Mouse (Mus musculus): ENCODE data around the gene Glrx5.

The Glrx5 gene

DNA sequence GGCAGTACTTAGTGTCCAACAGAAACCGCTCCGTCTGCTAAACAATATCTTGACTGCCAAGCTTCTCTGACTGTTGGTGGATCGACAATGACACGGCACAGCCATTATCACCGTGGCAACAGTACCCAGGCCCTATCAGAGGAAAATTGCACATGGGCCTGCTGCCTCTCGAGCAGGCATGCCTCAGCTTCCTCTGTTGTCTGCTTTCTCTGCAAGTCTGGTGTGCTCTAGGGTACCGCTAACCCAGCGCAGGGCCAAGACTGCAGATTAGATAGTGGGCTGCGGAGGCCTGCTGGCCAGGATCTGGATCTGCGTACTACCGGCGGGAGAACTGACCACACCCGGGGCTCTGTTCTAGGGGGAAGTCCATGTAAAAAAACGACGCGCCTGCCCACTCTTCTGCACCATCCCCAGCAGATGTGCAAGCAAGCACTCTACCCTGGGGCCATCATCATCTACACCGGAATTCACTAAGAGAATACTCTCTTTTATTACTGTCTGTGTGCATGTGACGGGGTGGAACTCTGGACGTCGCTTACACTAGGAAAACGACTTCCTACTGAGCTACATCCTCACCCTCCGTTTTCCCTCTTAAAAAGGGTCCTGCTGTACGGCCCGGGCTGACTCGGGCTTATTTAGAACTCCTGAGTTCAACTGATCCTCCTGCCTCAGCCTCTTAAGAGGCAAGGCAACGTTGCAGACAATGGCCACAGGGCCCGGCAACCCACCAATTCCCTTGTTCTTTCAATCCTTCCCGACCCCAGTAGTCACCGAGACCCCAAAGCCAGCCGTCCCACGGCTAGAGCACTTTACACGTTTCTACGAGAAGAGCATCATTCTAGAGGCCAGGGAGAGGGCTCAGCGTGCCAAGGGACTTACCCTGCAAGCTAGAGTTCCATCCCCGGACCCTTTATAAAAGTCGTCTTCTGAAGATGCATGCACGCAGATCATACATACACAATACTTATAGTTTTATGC lies 1.1 kb upstream of the Glrx5 start:
- in situ Hi-C loops (cut with MboI) = loop anchor here (25.0 kb wide), 1 partner anchor 294 kb away; no protein-coding TSS in a partner anchor

DNA sequence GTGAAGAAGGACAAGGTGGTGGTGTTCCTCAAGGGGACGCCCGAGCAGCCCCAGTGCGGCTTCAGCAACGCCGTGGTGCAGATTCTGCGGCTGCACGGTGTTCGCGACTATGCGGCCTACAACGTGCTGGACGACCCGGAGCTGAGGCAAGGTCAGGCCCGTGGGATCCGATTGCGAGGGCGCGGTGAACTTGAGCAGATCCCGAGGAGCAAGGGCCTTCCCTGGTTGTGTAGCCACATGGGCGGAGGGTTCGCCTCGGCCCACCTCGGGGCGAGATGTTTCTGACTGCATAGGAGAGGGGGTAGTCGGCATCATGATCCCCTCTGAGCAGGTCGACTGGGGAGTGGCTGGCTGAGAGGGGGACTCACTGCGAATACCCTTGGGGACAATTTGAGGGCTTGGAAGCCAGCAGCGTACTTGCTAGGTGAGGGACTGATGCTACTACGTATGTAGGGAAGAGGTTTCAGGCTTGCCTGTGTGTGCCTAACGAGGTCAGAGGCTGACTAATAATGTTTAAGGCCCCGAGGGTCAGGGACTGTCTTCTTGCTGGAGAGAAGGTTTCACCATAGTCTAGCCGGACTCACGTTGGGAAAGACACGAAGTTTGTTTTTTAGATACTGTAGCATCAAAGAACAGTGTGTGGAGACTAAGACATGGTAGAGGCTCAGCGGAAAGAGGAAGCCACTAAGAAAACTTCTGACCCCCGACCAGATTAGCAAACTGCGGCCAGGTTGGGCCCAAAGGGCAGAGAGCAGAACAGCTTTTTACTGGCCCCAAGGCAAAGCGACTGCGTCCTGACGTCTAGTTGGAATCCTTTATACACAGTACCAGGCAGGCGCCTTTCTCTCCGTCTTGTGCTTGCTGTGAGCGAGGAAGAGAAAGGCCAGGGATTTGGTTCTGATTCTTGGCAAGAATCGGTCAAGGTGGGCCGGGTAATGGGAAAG lies 616 bp downstream of the Glrx5 start:
- in situ Hi-C loops (cut with MboI) = loop anchor here (25.0 kb wide), 1 partner anchor 296 kb away; no protein-coding TSS in a partner anchor

DNA sequence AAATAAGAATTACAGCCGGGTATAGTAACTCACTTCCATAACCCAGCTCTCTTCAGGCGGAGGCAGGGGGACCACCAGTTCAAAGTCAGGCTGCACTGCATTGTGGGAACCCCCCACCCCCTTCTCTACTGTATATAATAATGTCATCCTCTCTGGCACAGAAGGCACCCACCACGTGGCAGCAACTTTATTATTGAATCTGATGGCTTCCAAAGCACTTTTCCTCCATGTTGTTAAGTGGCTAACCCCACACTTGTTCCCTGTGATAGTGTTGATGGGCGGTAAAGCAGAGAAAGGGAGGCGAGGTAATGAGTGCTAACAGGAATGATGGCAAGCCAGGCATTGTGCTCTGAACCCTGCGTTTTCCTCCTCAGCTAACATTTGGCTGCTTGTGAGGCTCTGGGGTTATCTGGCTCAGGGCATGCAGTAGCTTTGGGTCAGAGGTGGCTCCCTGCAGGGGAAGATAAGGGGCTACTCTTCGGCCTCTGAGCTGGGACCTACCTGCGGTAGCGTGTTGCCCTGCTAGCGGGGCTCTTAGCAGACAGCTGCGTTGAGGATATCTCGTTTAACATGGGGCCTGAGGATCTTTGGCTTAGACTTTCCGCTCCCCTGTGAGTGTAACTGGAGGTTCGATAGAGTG lies 1.8 kb downstream of the Glrx5 start:
- in situ Hi-C loops (cut with MboI) = loop anchor here (25.0 kb wide), 1 partner anchor 297 kb away; no protein-coding TSS in a partner anchor

DNA sequence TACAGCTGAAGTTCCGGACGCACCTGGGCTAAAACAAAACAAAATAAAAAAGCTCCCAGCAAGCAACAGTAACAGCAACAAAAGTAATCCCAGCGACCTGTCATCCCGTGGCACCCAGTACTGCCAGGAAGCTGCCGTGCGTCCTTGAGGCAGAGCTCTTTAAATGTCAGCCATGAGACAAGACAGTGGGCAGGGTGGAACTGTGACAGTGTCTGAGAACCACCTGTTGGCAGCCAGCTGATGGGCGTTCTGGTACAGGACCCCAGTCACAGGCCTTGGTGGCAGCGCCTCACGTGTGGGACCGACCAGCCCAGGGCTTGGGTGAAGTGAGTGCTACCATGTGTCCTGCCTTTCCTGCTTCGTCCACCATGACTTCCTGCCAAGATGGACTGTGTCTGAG lies 5.7 kb downstream of the Glrx5 start:
- in situ Hi-C loops (cut with MboI) = loop anchor here (25.0 kb wide), 1 partner anchor 301 kb away; no protein-coding TSS in a partner anchor

DNA sequence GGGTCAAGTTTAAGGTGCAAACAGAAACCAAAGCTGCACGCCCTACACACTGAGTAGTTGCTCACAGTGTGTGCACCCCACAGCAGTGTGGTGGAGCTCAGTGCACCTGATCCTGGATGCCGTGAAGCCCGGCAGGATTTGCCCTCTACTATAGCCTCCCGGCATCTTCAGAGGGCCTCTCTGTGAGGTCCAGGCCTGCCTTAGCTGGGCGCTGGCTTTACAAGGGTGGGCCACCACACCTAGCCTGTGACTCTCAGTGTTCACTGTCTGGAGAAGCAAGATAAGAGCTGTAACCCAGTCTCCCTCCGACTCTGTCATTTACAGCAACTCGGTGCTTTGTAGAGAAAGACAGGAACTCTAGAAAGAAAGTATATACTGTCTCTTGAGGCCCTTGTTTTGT lies 6.4 kb downstream of the Glrx5 start:
- in situ Hi-C loops (cut with MboI) = loop anchor here (25.0 kb wide), 1 partner anchor 302 kb away; no protein-coding TSS in a partner anchor

DNA sequence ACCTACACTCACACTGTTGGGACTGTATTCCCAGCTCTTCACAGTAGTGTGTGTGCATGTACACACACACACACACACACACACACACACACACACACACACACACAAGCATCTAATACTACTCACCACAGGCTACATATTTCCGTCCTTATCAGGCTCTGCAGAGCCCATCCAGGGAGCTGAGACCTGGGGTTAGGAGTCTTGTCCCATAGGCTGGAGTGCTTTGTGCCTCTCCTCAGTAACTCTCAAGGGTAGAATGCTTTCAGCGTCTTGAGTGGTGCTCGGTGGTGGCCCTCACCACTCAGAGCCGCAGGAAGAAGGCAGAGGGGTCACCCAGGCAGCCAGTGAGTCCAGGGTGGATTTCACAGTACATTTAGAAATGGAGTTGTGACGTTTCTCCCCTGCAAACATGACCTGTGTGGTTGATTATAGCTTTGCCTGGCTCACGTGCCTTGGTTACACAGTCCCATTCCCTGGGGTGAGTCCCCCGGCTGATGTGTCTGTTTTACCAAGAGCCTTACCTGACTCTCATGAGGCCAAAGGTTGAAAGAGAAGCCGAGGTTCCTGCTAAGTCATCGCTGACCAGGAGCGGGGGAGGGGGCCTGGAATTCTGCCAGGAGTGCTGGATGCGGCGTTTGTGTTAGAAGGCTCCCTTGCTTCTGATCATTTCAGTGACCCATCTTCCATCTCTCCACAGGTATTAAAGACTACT lies 7.2 kb downstream of the Glrx5 start:
- in situ Hi-C loops (cut with MboI) = loop anchor here (25.0 kb wide), 1 partner anchor 302 kb away; no protein-coding TSS in a partner anchor

DNA sequence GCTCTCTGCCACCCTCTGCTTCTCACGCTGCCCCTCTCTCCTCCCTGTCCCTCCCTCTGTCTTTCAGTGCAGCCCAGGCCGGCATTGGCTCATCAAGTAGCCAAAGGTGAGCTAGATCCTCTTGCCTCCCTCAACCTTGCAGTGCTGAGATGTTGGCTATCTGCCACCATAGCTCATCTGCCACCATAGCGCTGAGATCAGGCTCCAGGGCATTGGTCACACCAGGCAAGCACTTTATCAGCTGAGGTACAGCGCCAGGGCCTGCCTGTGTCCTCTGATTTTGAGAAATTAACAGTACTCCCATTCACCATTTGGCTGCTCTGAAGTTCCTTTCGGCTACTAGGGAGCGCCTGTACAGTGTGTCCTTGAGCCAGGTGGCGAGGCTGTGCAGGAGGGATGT lies 8.5 kb downstream of the Glrx5 start:
- in situ Hi-C loops (cut with MboI) = loop anchor here (25.0 kb wide), 1 partner anchor 304 kb away; no protein-coding TSS in a partner anchor

DNA sequence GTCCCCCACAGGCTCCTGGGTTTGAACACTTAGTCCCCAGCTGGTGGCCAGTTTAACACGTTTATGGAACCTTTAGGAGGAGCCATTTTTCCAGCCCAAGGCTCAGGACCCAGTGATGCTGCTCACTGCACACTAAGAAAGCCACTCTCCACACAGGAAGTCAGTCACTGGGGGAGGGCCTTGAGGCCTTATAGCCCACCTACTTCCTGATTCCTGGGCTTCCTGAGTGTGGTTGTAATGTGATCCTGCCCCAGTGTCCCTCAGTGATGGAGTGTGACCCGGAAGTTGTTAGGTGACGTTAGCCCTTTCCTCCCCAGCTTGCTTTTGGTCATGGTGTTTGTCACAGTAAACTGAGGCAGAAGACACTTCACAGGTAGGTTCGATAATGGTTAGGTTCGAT lies 10.6 kb downstream of the Glrx5 start:
- in situ Hi-C loops (cut with MboI) = loop anchor here (25.0 kb wide), 1 partner anchor 306 kb away; no protein-coding TSS in a partner anchor

DNA sequence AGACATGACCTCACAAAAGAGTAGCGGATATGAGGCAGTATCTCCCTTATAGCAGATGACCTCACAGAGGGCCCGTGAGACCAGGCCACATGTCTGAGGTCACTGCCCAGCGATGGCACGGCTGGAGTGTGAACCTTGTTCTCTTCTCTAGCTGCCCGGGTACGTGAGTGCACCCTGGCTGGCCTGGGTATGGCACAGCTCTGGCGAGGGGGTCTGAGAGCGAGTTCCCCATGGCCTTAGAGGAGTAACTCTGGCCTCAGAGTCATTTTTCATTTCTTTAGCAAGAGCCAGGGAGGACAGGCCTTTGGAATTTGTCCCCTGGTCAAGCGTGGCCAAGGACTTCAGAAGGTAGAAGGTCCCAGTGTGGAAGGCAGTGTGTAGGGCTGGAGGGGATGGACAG lies 12.3 kb downstream of the Glrx5 start:
- in situ Hi-C loops (cut with MboI) = loop anchor here (25.0 kb wide), 1 partner anchor 307 kb away; no protein-coding TSS in a partner anchor

DNA sequence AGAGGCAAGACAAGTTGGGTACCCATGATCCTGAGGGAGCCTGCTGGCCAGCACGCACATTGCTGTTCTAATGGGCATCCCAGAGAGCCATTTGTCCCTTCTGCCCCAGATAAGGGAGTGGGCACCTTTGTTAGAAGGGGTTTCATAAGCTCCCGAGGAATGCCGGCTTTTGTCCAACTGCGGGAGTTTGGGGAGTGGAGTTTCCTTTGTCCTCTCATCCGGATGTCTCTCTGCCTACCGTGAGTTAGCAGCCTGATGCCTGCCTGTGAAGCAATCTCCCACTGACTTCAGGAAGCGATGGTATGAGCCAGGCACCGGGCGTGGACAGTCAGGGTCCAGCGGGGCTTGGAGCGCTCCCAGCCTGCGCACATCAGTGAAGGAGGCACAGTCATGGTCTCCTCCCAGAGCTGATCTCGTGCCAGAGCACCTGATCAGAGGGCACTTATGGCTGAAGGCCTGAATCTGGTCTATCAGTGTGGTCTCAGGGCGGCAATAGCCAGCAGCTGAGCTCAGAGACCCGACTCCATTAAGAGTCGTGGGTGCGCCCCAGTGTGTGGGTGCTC lies 15.9 kb downstream of the Glrx5 start:
- in situ Hi-C loops (cut with MboI) = loop anchor here (25.0 kb wide), 1 partner anchor 311 kb away; no protein-coding TSS in a partner anchor

DNA sequence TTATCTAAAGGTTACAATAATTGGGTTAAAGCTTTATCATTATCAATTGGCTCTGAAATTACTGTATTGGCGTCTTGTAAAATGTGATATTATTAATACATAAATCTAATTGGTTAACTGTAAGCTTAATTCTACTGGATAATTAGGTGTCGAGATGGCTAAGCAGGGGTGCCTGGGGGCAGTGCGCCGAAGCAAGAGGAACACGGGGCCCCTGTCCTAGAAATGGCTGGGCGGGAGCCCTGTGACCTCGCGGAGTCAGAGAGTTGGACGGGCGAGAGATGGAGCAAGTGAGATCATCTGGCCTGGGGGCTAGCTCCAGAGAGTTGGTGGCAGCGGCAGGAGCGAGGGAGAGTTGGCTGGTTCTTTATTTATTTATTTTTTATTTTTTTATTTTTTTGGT lies 17.3 kb downstream of the Glrx5 start:
- in situ Hi-C loops (cut with MboI) = loop anchor here (25.0 kb wide), 1 partner anchor 313 kb away; no protein-coding TSS in a partner anchor

DNA sequence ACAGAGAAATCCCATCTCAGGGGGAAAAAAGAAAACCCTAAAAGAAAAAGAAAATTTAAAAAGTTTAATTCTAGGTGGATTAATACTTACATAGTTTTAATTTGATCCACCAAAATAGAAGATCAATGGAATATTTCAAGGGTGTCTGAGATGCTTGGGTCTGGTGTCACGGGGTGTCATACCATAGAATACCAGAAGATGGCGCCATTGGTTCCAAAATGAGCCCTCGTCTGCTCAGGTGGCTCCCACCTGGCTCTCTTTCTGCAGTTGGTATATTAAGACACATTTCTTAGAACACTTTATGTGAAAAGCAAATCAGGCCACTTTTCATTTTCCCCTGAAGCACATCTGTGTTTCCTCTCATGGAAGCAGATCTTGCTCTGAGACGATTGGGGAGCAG lies 18.4 kb downstream of the Glrx5 start:
- in situ Hi-C loops (cut with MboI) = no loop called here

DNA sequence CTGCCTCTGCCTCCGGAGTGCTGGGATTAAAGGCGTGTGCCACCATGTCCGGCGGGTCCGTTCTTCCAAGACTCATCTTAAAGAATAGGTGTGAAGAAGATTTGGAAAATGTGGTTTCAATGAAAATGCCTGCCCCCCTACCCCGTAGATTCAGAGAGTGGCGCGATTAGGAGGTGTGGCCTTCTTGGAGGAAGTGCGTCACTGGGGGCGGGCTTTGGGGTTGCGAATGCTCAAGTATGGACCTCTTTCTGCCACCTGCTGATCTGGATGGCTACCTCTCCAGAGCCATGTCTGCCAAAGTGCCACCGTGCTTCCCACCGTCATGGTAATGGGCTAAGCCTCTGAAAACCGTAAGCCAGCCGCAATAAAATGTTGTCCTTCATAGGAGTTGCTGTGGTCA lies 21.6 kb downstream of the Glrx5 start:
- in situ Hi-C loops (cut with MboI) = no loop called here

DNA sequence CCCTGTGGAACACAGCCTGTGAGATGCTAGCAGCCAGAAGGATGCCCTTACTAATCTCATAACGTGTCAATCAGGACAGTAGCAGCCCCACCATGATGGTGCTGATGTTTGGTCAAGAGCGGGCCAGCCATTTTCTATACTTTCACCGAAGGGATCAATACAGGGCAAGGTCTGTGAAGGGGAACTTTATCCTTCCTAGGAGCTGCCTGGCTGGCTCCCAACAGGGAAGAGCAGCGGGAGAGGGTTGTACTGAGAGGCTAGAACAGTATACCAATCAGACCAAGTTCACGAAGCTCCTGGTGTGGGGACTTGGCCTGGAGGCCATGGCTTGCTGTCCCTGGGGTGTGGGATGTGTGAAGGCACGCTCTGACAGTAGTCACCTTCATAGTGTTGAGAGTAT lies 22.8 kb downstream of the Glrx5 start:
- in situ Hi-C loops (cut with MboI) = no loop called here

DNA sequence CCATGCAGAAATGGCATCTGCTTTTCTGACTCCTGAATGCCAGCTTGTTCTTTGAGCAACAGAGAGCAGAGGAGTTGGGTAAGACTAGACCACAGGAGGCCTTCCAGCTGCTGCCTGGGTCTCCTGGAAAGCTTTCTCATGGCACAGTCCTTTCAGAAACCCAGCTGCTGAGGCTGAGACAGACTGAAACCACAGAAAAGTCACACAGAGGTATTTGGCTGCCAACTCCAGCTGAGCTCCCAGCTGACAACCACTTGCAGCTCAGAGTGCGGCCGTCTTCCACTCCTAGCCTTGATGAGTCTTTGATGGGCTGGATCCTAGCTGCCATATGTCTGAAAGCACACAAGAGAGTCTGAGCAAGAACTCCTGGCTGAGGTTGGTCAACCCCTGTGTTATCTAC lies 27.5 kb downstream of the Glrx5 start:
- in situ Hi-C loops (cut with MboI) = no loop called here

DNA sequence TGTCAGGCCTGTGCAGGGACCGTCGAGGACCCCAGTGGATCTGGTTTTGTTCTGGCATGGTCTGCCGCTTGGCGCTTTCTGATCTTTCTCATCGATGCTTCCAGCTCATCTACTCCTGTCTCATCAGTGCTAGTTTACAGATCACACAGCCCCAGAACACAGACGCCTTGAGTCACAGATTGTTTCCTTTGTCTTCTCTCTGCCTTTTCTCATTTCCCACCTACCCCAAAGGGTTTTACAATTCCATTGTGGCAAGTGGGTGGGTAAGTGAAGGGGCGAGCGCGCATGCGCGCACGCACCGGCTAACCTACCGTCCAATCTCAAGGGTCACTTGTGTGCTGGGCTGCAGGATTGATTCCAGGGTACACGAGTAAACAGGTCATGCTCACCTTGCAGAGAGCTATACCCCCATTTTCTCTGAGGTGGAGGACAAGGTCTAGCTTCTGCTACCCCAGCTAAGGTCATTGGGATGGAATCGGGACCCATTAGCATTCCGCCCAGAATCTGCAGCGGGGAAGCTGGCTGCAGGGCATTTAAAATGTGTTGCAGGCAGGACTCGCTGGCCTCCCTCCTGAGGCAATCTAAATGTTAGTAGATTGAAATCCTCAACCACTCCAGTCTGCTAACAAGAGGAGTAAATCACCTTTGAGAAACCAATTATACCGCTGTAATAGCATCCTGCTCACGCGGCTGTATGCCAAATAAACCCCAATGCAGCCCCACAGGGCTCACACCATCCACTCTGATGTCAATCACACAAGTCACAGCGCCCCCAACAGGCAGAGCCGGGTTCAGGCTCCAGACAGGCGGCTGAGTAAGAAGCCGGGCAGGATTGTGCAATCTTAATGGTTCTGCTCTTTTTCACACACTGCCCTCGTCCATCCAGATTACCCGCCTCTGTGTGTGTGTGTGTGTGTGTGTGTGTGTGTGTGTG lies 31.0 kb downstream of the Glrx5 start:
- in situ Hi-C loops (cut with MboI) = no loop called here

DNA sequence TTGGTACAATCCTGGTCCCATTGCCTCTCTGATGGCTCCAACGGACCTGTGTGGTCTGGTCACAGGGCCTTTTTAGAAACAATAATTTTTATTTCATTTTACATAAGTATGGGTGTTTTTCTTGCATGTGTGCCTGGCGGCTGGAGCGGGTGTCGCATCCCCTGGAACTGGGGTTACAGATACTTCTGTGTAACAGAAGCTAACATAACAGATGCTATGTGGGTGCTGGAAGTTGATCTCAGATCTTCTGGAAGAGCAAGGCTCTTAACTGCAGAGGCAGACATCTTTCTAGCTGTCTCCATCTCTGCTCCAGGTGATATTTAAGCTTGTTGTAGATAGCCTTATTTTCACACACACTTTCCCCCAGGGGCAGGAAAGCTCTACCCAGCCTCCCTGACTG lies 31.7 kb downstream of the Glrx5 start:
- in situ Hi-C loops (cut with MboI) = no loop called here

DNA sequence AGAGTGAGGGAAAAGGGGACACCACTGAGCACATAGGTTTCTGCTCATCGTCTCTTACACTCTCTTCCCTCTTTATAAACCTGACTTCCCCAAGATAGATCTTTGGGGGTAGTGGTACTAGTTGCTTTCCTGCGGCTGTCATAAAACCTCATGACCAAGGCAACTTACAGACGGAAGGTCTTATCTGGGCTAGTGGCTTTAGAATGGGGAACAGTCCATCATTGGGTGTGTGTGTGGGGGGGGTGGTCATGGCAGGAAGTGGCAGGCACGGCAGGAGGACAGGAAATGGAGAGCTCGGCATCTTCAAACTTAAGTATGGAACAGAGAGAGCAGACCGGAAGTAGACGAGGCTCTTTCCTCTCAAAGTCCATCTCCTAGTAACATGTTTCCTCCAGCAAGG lies 32.6 kb downstream of the Glrx5 start:
- in situ Hi-C loops (cut with MboI) = no loop called here

DNA sequence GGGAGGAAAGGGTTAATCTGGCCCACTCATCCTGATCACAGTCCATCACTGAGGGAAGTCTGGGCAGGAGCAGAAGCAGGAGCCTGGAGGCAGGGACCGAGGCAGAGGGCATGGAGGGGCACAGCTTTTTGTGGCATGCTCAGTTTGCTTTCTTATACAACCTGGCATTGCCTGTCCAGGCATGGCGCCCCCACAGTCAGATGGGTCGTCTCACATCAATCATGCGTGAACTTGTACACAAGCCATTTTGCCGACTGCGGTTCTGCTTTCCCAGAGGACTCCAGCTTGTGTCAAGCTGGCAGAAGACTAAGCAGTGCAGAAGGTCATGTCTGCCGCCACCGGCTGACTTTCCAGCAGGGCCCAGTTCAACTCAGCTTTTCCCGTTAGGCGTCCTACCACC lies 34.0 kb downstream of the Glrx5 start:
- in situ Hi-C loops (cut with MboI) = no loop called here

All from mature B cell (primary cell).